Mouse (Mus musculus) MEL (cell line): ENCODE results near the gene Zscan10. TPM values are rescaled to one million over a fixed set of nuclear protein-coding genes. Genes with fewer than 3 reads are reported as not detected.

Source experiments
- DNase-seq: peaks from one replicate; pipeline ENCODE4 v3.0.0; 2011; ENCODE audit warnings: low read depth, low spot score
- H3K27ac ChIP-seq: 2 replicates; pipeline ENCODE4 v1.5.1; 2012; ENCODE audit warnings: low read depth, mild to moderate bottlenecking, control low read depth, low read length, moderate library complexity; ENCODE audit not compliant: control insufficient read depth
- H3K27me3 ChIP-seq, 2 experiments: fragments of 150-350 bp in 1 of 2; sonication (generic) in 1 of 2; 2 replicates each; pipeline ENCODE4 v1.6.1; 2012; ENCODE audit warnings: low read length in 2 of 2, mild to moderate bottlenecking in 2 of 2, improper control_type of control experiment in 1 of 2, moderate library complexity in 1 of 2; ENCODE audit not compliant: insufficient read depth in 2 of 2, control insufficient read depth in 1 of 2
- H3K36me3 ChIP-seq, 2 experiments: 2 replicates each; pipeline ENCODE4 v1.6.1; 2012 to 2014; ENCODE audit warnings: low read length in 2 of 2, improper control_type of control experiment in 1 of 2, inconsistent platforms in 1 of 2, mild to moderate bottlenecking in 1 of 2; ENCODE audit not compliant: insufficient read depth in 2 of 2, control insufficient read depth in 1 of 2
- H3K4me1 ChIP-seq, 2 experiments: fragments of 150-350 bp in 1 of 2; sonication (generic) in 1 of 2; 2 replicates each; pipeline ENCODE4 v1.6.1; 2012; ENCODE audit warnings: low read length in 2 of 2, improper control_type of control experiment in 1 of 2, mild to moderate bottlenecking in 1 of 2; ENCODE audit not compliant: insufficient read depth in 2 of 2, control insufficient read depth in 1 of 2
- H3K4me3 ChIP-seq, 2 experiments: fragments of 150-350 bp in 1 of 2; sonication (generic) in 1 of 2; 2 replicates each; pipeline ENCODE4 v1.5.1; 2012; ENCODE audit warnings: low read depth in 2 of 2, low read length in 2 of 2, mild to moderate bottlenecking in 2 of 2, moderate library complexity in 2 of 2, control low read depth in 1 of 2, improper control_type of control experiment in 1 of 2; ENCODE audit not compliant: control insufficient read depth in 1 of 2, insufficient read depth in 1 of 2
- H3K79me2 ChIP-seq: 2 replicates; pipeline ENCODE4 v1.6.1; 2012; ENCODE audit warnings: mild to moderate bottlenecking, low read length, moderate library complexity; ENCODE audit not compliant: control insufficient read depth, poor library complexity, insufficient read depth
- H3K9ac ChIP-seq: 2 replicates; pipeline ENCODE4 v1.6.1; 2012; ENCODE audit warnings: low read depth, mild to moderate bottlenecking, control low read depth, low read length, moderate library complexity; ENCODE audit not compliant: control insufficient read depth, poor library complexity, severe bottlenecking
- H3K9me3 ChIP-seq: fragments of 150-350 bp; sonication (generic); replicated peaks from 2 replicates; pipeline ENCODE4 v1.6.1; 2012; ENCODE audit warnings: mild to moderate bottlenecking, low read length, improper control_type of control experiment, moderate library complexity; ENCODE audit not compliant: insufficient read depth
- BHLHE40 ChIP-seq: IDR thresholded peaks from 2 replicates; pipeline ENCODE4 v1.6.1; 2012; ENCODE audit warnings: low read depth, mild to moderate bottlenecking, inconsistent platforms, low read length, improper control_type of control experiment, borderline replicate concordance
- CHD1 ChIP-seq: IDR thresholded peaks from 2 replicates; pipeline ENCODE4 v1.6.1; 2012; ENCODE audit warnings: low read depth, mild to moderate bottlenecking, inconsistent platforms, low read length, improper control_type of control experiment
- CTCF ChIP-seq, 3 experiments: IDR thresholded peaks in 2 of 3; conservative IDR thresholded peaks in 1 of 3; 2 replicates each; pipeline ENCODE4 v1.5.1; 2011 to 2012; ENCODE audit warnings: low read length in 3 of 3, low read depth in 2 of 3, mild to moderate bottlenecking in 2 of 3, improper control_type of control experiment in 1 of 3, inconsistent platforms in 1 of 3, mixed read lengths in 1 of 3, moderate library complexity in 1 of 3; ENCODE audit not compliant: control insufficient read depth in 1 of 3, insufficient read depth in 1 of 3, poor library complexity in 1 of 3, severe bottlenecking in 1 of 3
- E2F4 ChIP-seq: IDR thresholded peaks from 2 replicates; pipeline ENCODE4 v1.6.1; 2011; ENCODE audit warnings: low read depth, low read length, improper control_type of control experiment, borderline replicate concordance
- ELF1 ChIP-seq: IDR thresholded peaks from 2 replicates; pipeline ENCODE4 v1.6.1; 2014; ENCODE audit warnings: low read depth, mild to moderate bottlenecking, inconsistent platforms, low read length, improper control_type of control experiment, moderate library complexity
- EP300 ChIP-seq, 2 experiments: IDR thresholded peaks; 2 replicates each; pipeline ENCODE4 v1.6.1; 2011; ENCODE audit warnings: improper control_type of control experiment in 2 of 2, low read length in 2 of 2, low read depth in 1 of 2, mild to moderate bottlenecking in 1 of 2
- HCFC1 ChIP-seq: IDR thresholded peaks from 2 replicates; pipeline ENCODE4 v1.6.1; 2012; ENCODE audit warnings: low read depth, mild to moderate bottlenecking, inconsistent platforms, low read length, improper control_type of control experiment, moderate library complexity
- JUND ChIP-seq: IDR thresholded peaks from 2 replicates; pipeline ENCODE4 v1.6.1; 2011; ENCODE audit warnings: low read depth, mild to moderate bottlenecking, improper control_type of control experiment, low read length
- MAX ChIP-seq: IDR thresholded peaks from 2 replicates; pipeline ENCODE4 v1.6.1; 2011; ENCODE audit warnings: low read length, improper control_type of control experiment
- MEF2A ChIP-seq: IDR thresholded peaks from 2 replicates; pipeline ENCODE4 v1.6.1; 2014; ENCODE audit warnings: low read depth, mild to moderate bottlenecking, inconsistent platforms, low read length, improper control_type of control experiment; ENCODE audit not compliant: poor library complexity, insufficient replicate concordance, severe bottlenecking; ENCODE audit errors: extremely low read depth
- MXI1 ChIP-seq: IDR thresholded peaks from 2 replicates; pipeline ENCODE4 v1.6.1; 2011; ENCODE audit warnings: mild to moderate bottlenecking, low read depth, low read length, improper control_type of control experiment
- MYC ChIP-seq: IDR thresholded peaks from 2 replicates; pipeline ENCODE4 v1.6.1; 2011; ENCODE audit warnings: low read depth, mild to moderate bottlenecking, low read length, improper control_type of control experiment, moderate library complexity
- NELFE ChIP-seq: IDR thresholded peaks from 2 replicates; pipeline ENCODE4 v1.6.1; 2011; ENCODE audit warnings: low read depth, low read length, improper control_type of control experiment
- SMC3 ChIP-seq: IDR thresholded peaks from 2 replicates; pipeline ENCODE4 v1.6.1; 2011; ENCODE audit warnings: low read depth, low read length, improper control_type of control experiment
- TAL1 ChIP-seq: IDR thresholded peaks from 2 replicates; pipeline ENCODE4 v1.6.1; 2012; ENCODE audit warnings: mild to moderate bottlenecking, inconsistent platforms, low read length, moderate library complexity, mixed read lengths
- UBTF ChIP-seq: IDR thresholded peaks from 2 replicates; pipeline ENCODE4 v1.6.1; 2012; ENCODE audit warnings: low read depth, mild to moderate bottlenecking, inconsistent platforms, low read length, improper control_type of control experiment, moderate library complexity, borderline replicate concordance; ENCODE audit not compliant: insufficient read depth
- USF2 ChIP-seq, 2 experiments: IDR thresholded peaks; 2 replicates each; pipeline ENCODE4 v1.6.1; 2011 to 2012; ENCODE audit warnings: improper control_type of control experiment in 2 of 2, low read length in 2 of 2, borderline replicate concordance in 1 of 2, inconsistent platforms in 1 of 2, low read depth in 1 of 2, mild to moderate bottlenecking in 1 of 2; ENCODE audit not compliant: insufficient read depth in 1 of 2
- ZC3H11A ChIP-seq: IDR thresholded peaks from 2 replicates; pipeline ENCODE4 v1.6.1; 2012; ENCODE audit warnings: low read depth, mild to moderate bottlenecking, inconsistent platforms, low read length, improper control_type of control experiment
- ZMIZ1 ChIP-seq: IDR thresholded peaks from 2 replicates; pipeline ENCODE4 v1.6.1; 2012; ENCODE audit warnings: low read depth, mild to moderate bottlenecking, inconsistent platforms, low read length, improper control_type of control experiment, moderate library complexity
- polyA plus RNA-seq, 2 experiments: library from polyadenylated mRNA; stranded (reverse) in 1 of 2; unstranded in 1 of 2; fragments of >175 nt in 1 of 2; fragments of >200 nt in 1 of 2; gene quantifications; 2 replicates each; pipeline versions ENCODE4 v1.2.1 to v1.2.4; 2012; ENCODE audit warnings: low replicate concordance in 2 of 2, low read depth in 1 of 2; ENCODE audit not compliant: insufficient read length in 2 of 2, insufficient read depth in 1 of 2, missing spikeins in 1 of 2
- total RNA-seq: library from RNA; depleted of rRNA; stranded (reverse); fragments of 300-350 nt; gene quantifications from 2 replicates; pipeline ENCODE4 v1.2.3, GENCODE M21; 2012

Zscan10 gene
- total and polyA plus RNA-seq, 3 experiments: 0.08 TPM; not detected in 2

DNA sequence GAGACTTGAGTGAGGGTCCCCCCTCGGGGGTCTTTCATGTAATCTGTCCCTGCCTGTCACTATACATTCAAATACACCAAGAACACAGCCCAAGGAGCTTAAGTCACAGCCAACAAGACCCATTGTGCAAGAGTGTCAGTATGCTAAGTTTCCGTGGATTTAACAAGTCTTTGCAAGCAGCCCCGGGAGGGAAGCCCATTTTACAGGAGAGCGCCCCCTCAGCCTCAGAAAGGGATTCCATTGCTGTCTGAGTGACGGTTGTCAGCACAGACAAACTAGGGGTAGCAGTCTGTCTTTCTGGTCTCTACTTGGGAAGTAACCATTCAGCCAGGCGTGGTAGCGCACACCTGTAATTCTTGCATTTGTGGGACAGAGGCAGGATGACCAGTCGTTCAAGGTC lies 26.5 kb upstream of the Zscan10 start:
- H3K9me3 ChIP-seq: no peaks in the 10 kb centered on the region
- no peaks in the 10 kb centered on the region for H3K36me3 ChIP-seq
- no peak overlapping the region for H3K9ac ChIP-seq
- H3K4me1 ChIP-seq: no peaks in the 10 kb centered on the region
- no peak for DNase-seq
- peaks cover 0 to 1% of the 10 kb centered on the region in 2 experiments; a peak in 1 of 4 replicates for H3K27me3 ChIP-seq
- TF ChIP-seq USF2 (IDR thresholded peaks at IDR 0.05; ENCODE audit: borderline replicate concordance in 1 of 2, insufficient read depth in 1 of 2, low read depth in 1 of 2, low read length in 2 of 2): no peak
- TF ChIP-seq MEF2A: no peak
- no peak for TF ChIP-seq CHD1
- no peak for TF ChIP-seq MXI1
- TF ChIP-seq HCFC1: no peak
- no peak for TF ChIP-seq JUND
- no peak for TF ChIP-seq ZC3H11A
- no peak for TF ChIP-seq NELFE
- no peak for TF ChIP-seq MYC
- no peak for TF ChIP-seq MAX
- TF ChIP-seq ELF1: no peak
- no peaks in the 10 kb centered on the region for H3K79me2 ChIP-seq
- H3K27ac ChIP-seq: no peak overlapping the region
- H3K4me3 ChIP-seq: no peak overlapping the region

DNA sequence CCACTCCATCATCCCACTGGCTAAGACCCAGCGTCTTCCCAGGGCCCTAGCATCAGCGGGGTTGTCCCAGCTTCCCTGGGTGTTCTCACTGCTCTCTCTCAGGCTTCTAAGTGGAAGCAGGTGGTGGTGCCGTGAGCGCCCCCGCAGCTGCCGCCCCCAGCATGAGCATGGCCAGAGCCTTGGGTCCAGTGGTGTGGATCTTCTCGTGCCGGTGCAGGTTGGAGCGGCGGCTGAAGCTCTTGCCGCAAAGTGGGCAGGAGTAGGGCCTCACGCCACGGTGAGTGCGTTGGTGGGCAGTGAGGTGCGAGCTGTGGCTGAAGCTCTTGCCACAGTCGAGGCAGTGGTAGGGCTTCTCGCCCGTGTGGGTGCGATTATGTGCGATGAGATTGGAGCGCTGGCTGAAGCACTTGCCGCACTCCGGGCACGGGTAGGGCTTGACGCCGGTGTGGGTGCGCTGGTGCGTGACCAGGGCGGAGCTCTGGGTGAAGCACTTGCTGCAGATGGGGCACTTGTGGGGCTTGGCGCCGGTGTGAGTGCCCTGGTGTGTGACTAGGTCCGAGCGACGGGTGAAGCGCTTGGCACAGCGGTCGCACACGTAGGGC lies 24.6 kb upstream of the Zscan10 start:
- Histone ChIP-seq H3K4me3 (no peak overlapping the region), H3K27ac (no peak overlapping the region)
- no peak for TF ChIP-seq SMC3
- no peak for TF ChIP-seq ELF1
- no peak for TF ChIP-seq JUND
- no peak for TF ChIP-seq HCFC1
- TF ChIP-seq E2F4: no peak
- TF ChIP-seq MAX: no peak
- TF ChIP-seq BHLHE40: no peak
- TF ChIP-seq UBTF: no peak
- no peak for TF ChIP-seq EP300 (IDR thresholded peaks at IDR 0.05; ENCODE audit: low read depth in 1 of 2, low read length in 2 of 2)
- TF ChIP-seq TAL1: no peak
- no peak for TF ChIP-seq CTCF (IDR thresholded peaks at IDR 0.05 in 2 of 3, conservative IDR thresholded peaks at IDR 0.05 in 1 of 3; ENCODE audit: control insufficient read depth in 1 of 3, insufficient read depth in 1 of 3, low read depth in 2 of 3, low read length in 3 of 3, poor library complexity in 1 of 3, severe bottlenecking in 1 of 3)
- no peak for TF ChIP-seq ZMIZ1
- TF ChIP-seq, all 39 proteins: peak for 0
- Histone ChIP-seq H3K27me3 (peaks cover 0 to 1% of the 10 kb centered on the region in 2 experiments; a peak in 1 of 4 replicates), H3K9ac (no peak overlapping the region), H3K79me2 (no peaks in the 10 kb centered on the region), H3K36me3 (no peaks in the 10 kb centered on the region), H3K4me1 (no peaks in the 10 kb centered on the region), H3K9me3 (no peaks in the 10 kb centered on the region)
- DNase-seq: no peak
